Mouse (Mus musculus) limb, embryonic 14.5 days (tissue): ENCODE results near the gene Cdkn1c. TPM values are rescaled to one million over a fixed set of nuclear protein-coding genes. Genes with fewer than 3 reads are reported as not detected.

Source experiments
- ATAC-seq: fragments of 200-750 bp; cut with Nextera tagmentation; 2 replicates; pipeline ENCODE4 v1.8.0; 2017; ENCODE audit warnings: low read depth, moderate number of reproducible peaks, moderate TSS enrichment; ENCODE audit not compliant: low FRiP score
- DNase-seq: peaks from one replicate; pipeline ENCODE4 v3.0.0-alpha.2; 2015; ENCODE audit warnings: low spot score
- H3K27ac ChIP-seq: fragments of 300-500 bp; sonication (generic); replicated peaks from 2 replicates; pipeline ENCODE4 v1.5.1; 2014; ENCODE audit warnings: low read depth, mild to moderate bottlenecking, low read length, moderate library complexity, mixed read lengths
- H3K27me3 ChIP-seq: fragments of 300-500 bp; sonication (generic); 2 replicates; pipeline ENCODE4 v1.6.1; 2014; ENCODE audit warnings: low read length, mixed read lengths; ENCODE audit not compliant: control insufficient read depth, insufficient read depth
- H3K36me3 ChIP-seq: fragments of 300-500 bp; sonication (generic); 2 replicates; pipeline ENCODE4 v1.6.1; 2014; ENCODE audit warnings: mild to moderate bottlenecking, low read length, moderate library complexity, mixed read lengths; ENCODE audit not compliant: control insufficient read depth, insufficient read depth
- H3K4me1 ChIP-seq: fragments of 300-500 bp; sonication (generic); 2 replicates; pipeline ENCODE4 v1.6.1; 2014; ENCODE audit warnings: antibody characterized with exemption, low read length, mixed read lengths; ENCODE audit not compliant: control insufficient read depth, insufficient read depth
- H3K4me2 ChIP-seq: fragments of 300-500 bp; sonication (generic); replicated peaks from 2 replicates; pipeline ENCODE4 v1.6.1; 2014; ENCODE audit warnings: low read depth, mild to moderate bottlenecking, low read length, moderate library complexity; ENCODE audit not compliant: severe bottlenecking
- H3K4me3 ChIP-seq: fragments of 300-500 bp; sonication (generic); replicated peaks from 2 replicates; pipeline ENCODE4 v1.5.1; 2014; ENCODE audit warnings: low read length
- H3K9ac ChIP-seq: fragments of 300-500 bp; sonication (generic); 2 replicates; pipeline ENCODE4 v1.6.1; 2014; ENCODE audit warnings: mild to moderate bottlenecking, low read depth, low read length, moderate library complexity; ENCODE audit not compliant: severe bottlenecking
- H3K9me3 ChIP-seq: fragments of 300-500 bp; sonication (generic); 2 replicates; pipeline ENCODE4 v1.6.1; 2016; ENCODE audit warnings: low read length; ENCODE audit not compliant: control insufficient read depth
- POLR2A ChIP-seq: fragments of 200-500 bp; IDR thresholded peaks from 2 replicates; pipeline ENCODE4 v1.8.0; 2012; ENCODE audit warnings: inconsistent platforms, mild to moderate bottlenecking, moderate library complexity, borderline replicate concordance; ENCODE audit not compliant: insufficient read depth, insufficient read length; ENCODE audit errors: extremely low read depth
- WGBS: fragments of 180-500 bp; shearing (Covaris S2); extraction: QIAGEN DNeasy Blood & Tissue Kit; methylation state at CpG from one replicate; pipeline ENCODE4 v1.1.7; 2014; 5-methylcytosine and 5-hydroxymethylcytosine counted together
- polyA plus RNA-seq, 2 experiments: library from polyadenylated mRNA; depleted of rRNA in 1 of 2; stranded (reverse) in 1 of 2; unstranded in 1 of 2; fragments of >200 nt; fragmentation: Nextera tagmentation in 1 of 2; extraction: Ambion mirVana in 1 of 2; gene quantifications; 2 replicates each; pipeline versions ENCODE4 v1.2.1 to v1.2.3; 2012 to 2014

The Cdkn1c gene
- polyA plus RNA-seq, 2 experiments = 1,240 to 2,200 TPM

DNA sequence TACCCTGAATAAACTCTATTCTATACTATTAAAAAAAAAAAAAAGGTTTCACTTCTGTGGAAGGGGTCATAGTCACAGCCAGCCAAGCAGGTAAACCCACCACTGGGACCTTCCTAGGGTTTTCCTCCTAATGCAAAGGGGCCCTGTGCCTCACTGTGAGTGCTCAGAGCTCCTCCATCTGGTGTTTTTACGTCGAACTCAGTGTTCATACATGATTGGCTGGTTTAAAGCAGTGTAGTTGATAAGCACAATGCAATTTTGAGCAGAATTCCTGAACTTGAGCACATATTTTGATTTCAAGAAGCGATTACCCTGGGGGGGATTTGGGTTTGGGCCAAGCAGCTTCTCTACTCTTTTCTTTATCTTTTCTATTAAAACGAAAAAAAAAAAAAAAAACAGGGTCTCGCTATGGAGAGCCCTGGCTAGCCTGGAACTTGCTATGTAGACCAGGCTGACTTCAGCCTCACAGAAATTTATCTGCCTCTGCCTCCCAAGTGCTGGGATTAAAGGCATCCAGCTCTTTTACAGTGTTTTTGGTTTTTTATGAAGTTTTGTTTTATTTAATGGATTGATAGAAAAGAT is 21.0 kb upstream of the Cdkn1c start:
- DNase-seq (no peak), ATAC-seq (no peak)
- WGBS = 45% methylated on average over 5 of the region's 5 CpGs
- Histone ChIP-seq H3K9me3 (no peaks in the 10 kb centered on the region), H3K27me3 (no peaks in the 10 kb centered on the region), H3K9ac (no peak overlapping the region), H3K27ac (no peak overlapping the region), H3K36me3 (no peaks in the 10 kb centered on the region), H3K4me3 (no peak overlapping the region), H3K4me2 (no peak overlapping the region), H3K4me1 (no peaks in the 10 kb centered on the region)
- TF ChIP-seq POLR2A = no peak

DNA sequence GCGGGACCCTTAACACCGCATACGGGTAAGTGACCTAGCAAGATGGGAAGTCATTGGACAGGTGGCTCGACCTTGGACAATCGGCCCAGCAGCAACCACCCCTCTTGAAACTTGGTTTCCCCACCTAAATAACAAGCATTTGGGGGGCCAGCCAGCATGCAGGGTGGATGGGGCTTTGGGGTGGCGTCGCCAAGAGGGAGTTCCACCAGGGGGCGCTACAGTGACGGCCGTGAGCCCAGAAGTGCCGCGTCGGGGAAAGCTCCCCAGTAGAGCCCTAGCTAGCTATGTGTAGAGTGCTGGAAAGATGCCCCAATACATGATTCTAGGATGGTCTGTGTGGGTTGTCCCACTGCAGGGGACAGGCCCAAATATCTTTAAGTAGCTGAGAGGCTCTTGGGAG is 19.6 kb upstream of the Cdkn1c start:
- no peak overlapping the region for H3K4me2 ChIP-seq
- no peak overlapping the region for H3K27ac ChIP-seq
- H3K36me3 ChIP-seq = no peaks in the 10 kb centered on the region
- H3K9ac ChIP-seq = no peak overlapping the region
- 28% methylated on average over 13 of the region's 13 CpGs for WGBS
- no peak overlapping the region for H3K4me3 ChIP-seq
- no peaks in the 10 kb centered on the region for H3K9me3 ChIP-seq
- no peak for TF ChIP-seq POLR2A
- peak; percentile 50 for DNase-seq
- no peak for ATAC-seq
- H3K27me3 ChIP-seq = no peaks in the 10 kb centered on the region
- no peaks in the 10 kb centered on the region for H3K4me1 ChIP-seq

DNA sequence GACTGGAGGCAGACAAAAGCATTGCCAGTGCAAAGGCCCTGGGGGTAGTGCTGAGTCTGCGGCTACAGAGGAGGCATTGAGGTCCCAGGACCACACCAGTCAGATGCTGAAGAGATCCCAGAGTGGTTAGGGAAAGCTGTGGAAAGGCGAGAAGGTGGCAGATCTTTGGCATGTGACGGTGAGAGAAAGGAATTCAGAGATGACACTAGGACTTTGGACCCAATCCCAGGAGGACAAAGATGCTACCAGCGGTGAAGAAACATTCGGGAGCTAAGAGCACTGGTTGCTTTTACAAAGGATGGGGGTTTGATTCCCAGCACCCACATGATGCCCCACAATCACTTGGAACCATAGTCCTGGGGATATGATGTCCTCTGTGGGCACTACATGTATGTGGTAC is 16.9 kb upstream of the Cdkn1c start:
- Histone ChIP-seq H3K36me3 (no peaks in the 10 kb centered on the region), H3K4me1 (no peaks in the 10 kb centered on the region), H3K9ac (no peak overlapping the region), H3K4me2 (no peak overlapping the region), H3K9me3 (no peaks in the 10 kb centered on the region), H3K27ac (no peak overlapping the region), H3K27me3 (no peaks in the 10 kb centered on the region), H3K4me3 (no peak overlapping the region)
- no peak for TF ChIP-seq POLR2A
- 85% methylated on average over 5 of the region's 5 CpGs for WGBS
- ATAC-seq (no peak), DNase-seq (no peak)

DNA sequence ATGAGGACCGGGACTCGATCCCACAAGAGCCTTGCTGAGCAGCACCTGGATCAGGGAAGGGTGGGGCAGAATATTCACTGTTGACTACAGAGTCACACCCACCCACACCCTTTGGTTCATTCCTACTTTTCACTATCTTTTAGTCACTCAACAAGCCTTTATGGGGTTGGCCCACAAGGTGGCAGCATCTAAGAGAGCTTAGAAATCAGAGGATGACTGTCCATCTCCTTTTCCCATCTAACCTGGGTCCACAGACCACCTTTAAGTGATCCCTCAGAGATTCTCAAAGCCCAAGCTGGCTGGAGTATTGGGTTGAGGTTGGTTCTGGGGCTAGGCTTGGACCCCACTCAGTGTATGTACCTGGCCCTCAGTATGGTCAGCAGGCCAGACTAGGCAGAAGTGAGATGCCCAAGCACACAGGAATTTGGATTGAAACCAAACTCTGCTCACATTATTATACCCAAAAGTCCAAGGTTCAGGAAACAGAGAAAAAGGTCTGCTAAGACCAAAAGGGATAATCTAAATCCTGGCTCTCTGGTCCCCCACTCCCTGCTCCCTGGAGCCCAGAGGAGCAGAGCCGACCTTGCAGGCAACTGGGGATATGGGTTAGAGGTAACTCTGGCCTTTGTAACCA is 16.0 kb upstream of the Cdkn1c start:
- TF ChIP-seq POLR2A = no peak
- H3K4me2 ChIP-seq = no peak overlapping the region
- no peak for ATAC-seq

DNA sequence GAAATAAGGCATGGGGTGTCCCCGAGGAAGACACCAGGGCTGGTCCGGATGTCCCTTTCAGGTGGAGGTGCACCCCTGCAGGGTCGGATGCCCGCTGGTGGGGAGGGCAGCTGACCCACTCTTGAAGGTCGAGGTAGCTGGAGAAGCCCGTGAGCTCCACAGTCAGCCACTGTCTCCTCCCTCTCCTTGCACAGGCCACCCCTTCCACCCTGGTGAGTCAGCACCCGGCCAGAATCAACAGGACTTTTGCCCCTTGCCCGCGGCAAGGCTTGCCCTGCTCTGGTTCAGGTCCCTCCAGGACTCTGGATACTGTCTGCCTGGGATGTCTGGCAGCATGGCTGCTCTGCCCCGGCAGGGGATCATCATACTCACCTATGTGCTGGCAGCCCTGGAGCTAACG is 15.0 kb upstream of the Cdkn1c start:
- 73% methylated on average over 10 of the region's 11 CpGs for WGBS
- no peaks in the 10 kb centered on the region for H3K36me3 ChIP-seq
- TF ChIP-seq POLR2A = no peak

More for the DNA sequence above, 16.0 kb upstream of the Cdkn1c start:
- no peaks in the 10 kb centered on the region for H3K27me3 ChIP-seq
- H3K9me3 ChIP-seq = no peaks in the 10 kb centered on the region
- H3K27ac ChIP-seq = no peak overlapping the region
- no peak overlapping the region for H3K4me3 ChIP-seq
- H3K4me1 ChIP-seq = no peaks in the 10 kb centered on the region
- WGBS = 81% methylated on average over 3 of the region's 3 CpGs
- no peaks in the 10 kb centered on the region for H3K36me3 ChIP-seq
- no peak for DNase-seq
- H3K9ac ChIP-seq = no peak overlapping the region

More for the DNA sequence above, 15.0 kb upstream of the Cdkn1c start:
- no peak for ATAC-seq
- DNase-seq = no peak
- Histone ChIP-seq H3K27ac (no peak overlapping the region), H3K4me2 (no peak overlapping the region), H3K9ac (no peak overlapping the region), H3K4me1 (no peaks in the 10 kb centered on the region), H3K9me3 (no peaks in the 10 kb centered on the region), H3K4me3 (no peak overlapping the region), H3K27me3 (no peaks in the 10 kb centered on the region)
